Mouse (Mus musculus): ENCODE data around the gene Pla2g2e. TPM values are rescaled to one million over a fixed set of nuclear protein-coding genes. Genes with fewer than 3 reads are reported as not detected.
A peak's percentile ranks its signal among the peaks of the same experiment; 100 is the strongest.
"Not testable (repeated sequence)": the region's sequence is repeated elsewhere in the genome, so short reads cannot be mapped to it uniquely, and the experiment has no call there.

Pla2g2e gene
- polyA plus RNA-seq, 1 experiment from 2014 or later: not detected

DNA sequence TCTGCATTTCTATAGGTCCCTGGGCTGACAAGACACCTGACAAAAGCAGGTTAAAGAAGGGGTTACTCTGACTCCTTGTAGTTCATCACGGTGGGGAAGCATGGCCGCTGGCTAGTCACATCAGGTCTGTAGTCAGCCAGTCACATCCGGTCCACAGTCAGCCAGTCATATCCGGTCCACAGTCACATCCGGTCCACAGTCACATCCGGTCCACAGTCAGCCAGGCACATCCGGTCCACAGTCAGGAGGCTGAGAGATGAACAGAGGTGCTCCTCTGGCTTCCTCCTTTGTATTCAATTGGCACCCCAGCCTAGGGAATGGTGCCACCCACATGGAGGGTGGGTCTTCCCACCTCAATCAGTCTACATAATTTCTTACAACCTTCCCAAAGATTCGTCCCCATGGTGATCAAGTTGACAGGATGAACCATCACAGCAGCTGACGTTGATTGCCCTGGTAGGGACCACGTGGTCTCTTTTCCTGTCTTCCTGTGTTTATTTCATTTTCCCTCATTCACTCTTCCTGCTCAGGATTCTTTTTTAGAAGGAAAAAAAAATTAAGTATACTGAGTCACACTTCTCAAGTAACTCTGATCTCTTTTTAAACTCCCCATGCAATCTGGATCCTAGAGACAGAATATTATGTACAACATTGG lies 14.3 kb upstream of the Pla2g2e start, which contains the start of gene Pla2g5:
Gene Pla2g5, minus strand, starts transcription at position 139 of the 655 bp plus-strand sequence.
- ATAC-seq (ENCODE audit: low FRiP score, low read depth): no peak
- no peaks in the 10 kb centered on the region for H3K36me3 ChIP-seq
- H3K4me1 ChIP-seq: peaks cover 5% of the 10 kb centered on the region; the same call in 1 of the 2 replicates
- WGBS: 71% methylated on average over 10 of the region's 10 CpGs
- H3K9ac ChIP-seq: no peak within 1 kb of the TSS
- H3K4me2 ChIP-seq (replicated peaks): no peak within 1 kb of the TSS
- H3K27me3 ChIP-seq: no peaks in the 10 kb centered on the region
- H3K9me3 ChIP-seq: no peaks in the 10 kb centered on the region
- no peak within 1 kb of the TSS for H3K27ac ChIP-seq
- H3K4me3 ChIP-seq: no peak within 1 kb of the TSS

DNA sequence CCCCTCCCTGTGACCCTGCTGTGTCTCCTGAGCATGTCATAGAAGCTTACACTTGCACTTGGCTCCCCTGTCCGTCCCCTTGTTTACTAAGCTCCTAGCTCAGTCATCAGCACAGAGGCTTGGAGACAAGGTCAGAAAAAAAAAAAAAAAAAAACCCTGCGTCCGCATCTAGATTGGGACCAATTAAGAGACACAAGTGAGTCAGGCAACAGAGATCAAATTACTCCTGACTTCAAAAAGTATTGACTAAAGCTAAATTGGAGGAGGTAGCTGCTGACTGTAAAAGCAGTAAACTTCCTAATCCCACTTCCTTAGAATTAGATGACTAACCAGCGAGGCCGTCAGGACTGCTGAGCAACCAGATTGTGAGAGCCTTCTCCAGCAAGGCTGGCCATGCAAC lies 12.7 kb upstream of the Pla2g2e start:
- Histone ChIP-seq H3K36me3 (no peaks in the 10 kb centered on the region), H3K4me1 (0 out of 2 replicates have a peak, but pooled peaks cover 1% of the 10 kb centered on the region), H3K4me2 (replicated peaks) (no peak overlapping the region), H3K9ac (no peak overlapping the region), H3K27me3 (no peaks in the 10 kb centered on the region), H3K4me3 (no peak overlapping the region), H3K27ac (no peak overlapping the region), H3K9me3 (no peaks in the 10 kb centered on the region)
- 9% methylated on average over 5 of the region's 5 CpGs for WGBS
- ATAC-seq (ENCODE audit: low FRiP score, low read depth): no peak

DNA sequence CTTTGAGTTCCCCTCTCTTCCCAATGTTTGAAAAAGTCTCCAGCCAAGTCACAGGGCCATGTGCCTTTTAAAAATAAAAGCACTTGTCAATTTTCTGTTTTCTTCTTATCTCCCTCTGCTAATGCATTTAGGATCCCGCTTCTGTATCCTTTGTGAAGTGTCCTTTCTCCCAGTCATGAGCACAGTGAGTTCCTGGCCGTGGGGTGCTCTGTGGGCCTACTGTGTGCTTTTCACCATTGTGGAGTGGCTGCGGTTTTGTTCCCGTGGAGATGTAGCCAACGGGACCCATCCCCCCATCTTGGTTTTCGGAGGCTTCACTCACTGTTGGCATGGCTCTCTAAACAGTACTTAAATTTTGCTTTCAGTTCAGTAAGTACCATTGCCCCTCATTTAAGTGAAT lies 11.8 kb upstream of the Pla2g2e start:
- Histone ChIP-seq H3K36me3 (no peaks in the 10 kb centered on the region), H3K4me1 (no peaks in the 10 kb centered on the region), H3K4me2 (replicated peaks) (no peak overlapping the region), H3K4me3 (no peak overlapping the region), H3K9ac (no peak overlapping the region), H3K27me3 (no peaks in the 10 kb centered on the region), H3K27ac (no peak overlapping the region), H3K9me3 (no peaks in the 10 kb centered on the region)
- 74% methylated on average over 6 of the region's 6 CpGs for WGBS
- ATAC-seq (ENCODE audit: low FRiP score, low read depth): no peak

DNA sequence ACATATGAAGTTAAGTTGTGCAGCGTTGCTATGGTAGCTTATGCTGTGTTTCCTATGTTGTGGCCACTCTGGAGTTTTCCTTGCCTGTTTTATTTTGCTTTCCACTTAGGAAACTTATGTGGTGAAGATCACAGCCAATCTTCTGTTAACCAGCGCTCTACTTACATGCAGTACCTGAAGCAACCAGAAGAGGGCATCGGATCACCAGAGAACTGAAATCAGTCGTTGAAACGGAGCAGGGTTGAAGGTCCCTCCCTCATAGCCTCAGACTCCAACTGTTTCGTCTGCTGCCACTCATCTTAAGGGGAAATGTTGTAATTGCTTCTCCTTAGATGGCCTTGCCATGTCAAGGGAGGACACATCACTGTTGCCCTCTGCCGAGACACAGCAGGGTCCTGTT lies 11.3 kb upstream of the Pla2g2e start:
- Histone ChIP-seq H3K9me3 (no peaks in the 10 kb centered on the region), H3K27me3 (no peaks in the 10 kb centered on the region), H3K9ac (no peak overlapping the region), H3K4me1 (no peaks in the 10 kb centered on the region), H3K4me3 (no peak overlapping the region), H3K36me3 (no peaks in the 10 kb centered on the region), H3K4me2 (replicated peaks) (no peak overlapping the region), H3K27ac (no peak overlapping the region)
- ATAC-seq (ENCODE audit: low FRiP score, low read depth): no peak
- 15% methylated on average over 7 of the region's 7 CpGs for WGBS

DNA sequence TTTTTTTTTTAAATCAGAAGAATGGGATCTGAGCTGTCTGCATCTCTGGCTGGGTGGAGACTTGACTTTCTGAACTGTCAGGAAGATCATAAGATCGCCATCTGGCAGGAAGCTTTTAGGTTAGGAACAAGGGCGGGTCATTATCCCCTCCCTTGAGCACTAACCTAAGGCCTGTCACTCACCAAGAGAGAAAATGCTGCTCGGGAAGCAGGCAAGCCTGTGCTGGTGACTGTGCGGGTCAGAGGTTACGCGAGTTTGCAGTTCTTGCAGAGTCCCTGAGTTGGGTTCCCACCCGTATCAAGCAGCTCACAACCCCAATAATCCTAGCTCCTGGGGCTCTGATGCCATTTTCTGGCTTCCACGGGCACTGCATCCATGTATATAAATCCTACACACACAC lies 9.1 kb upstream of the Pla2g2e start:
- Histone ChIP-seq H3K9ac (no peak overlapping the region), H3K36me3 (no peaks in the 10 kb centered on the region), H3K4me3 (no peak overlapping the region), H3K27ac (no peak overlapping the region), H3K27me3 (no peaks in the 10 kb centered on the region), H3K4me1 (no peaks in the 10 kb centered on the region), H3K4me2 (replicated peaks) (no peak overlapping the region), H3K9me3 (no peaks in the 10 kb centered on the region)
- no peak for ATAC-seq (ENCODE audit: low FRiP score, low read depth)
- WGBS: 41% methylated on average over 8 of the region's 8 CpGs

DNA sequence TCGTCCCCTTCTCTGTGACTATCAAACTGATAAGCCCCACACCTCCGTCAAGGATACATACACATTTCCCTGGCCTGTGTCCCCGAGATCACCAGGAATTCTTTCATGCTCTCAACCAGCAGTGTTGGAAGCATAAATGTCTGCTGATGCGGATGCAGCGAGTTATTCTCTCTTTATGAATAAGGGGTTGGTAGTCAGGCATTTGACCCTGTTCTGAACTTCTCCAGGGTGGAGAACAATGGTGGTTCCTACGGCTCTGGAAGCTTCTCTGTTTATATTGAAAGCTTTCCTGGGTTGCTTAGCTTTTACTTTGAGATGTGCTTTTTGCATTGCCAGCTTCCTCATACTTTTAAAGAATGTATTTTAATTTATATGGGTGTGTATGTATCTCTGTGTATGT lies 3.9 kb upstream of the Pla2g2e start, which contains the start of gene Gm13030:
Gene Gm13030, minus strand, starts transcription at position 101 of the 400 bp plus-strand sequence.
- Histone ChIP-seq H3K27me3 (no peaks in the 10 kb centered on the region), H3K9ac (no peak within 1 kb of the TSS), H3K4me2 (replicated peaks) (no peak within 1 kb of the TSS), H3K4me1 (no peaks in the 10 kb centered on the region), H3K4me3 (no peak within 1 kb of the TSS), H3K27ac (no peak within 1 kb of the TSS), H3K9me3 (no peaks in the 10 kb centered on the region), H3K36me3 (no peaks in the 10 kb centered on the region)
- WGBS: 90% methylated on average over 6 of the region's 6 CpGs
- ATAC-seq (ENCODE audit: low FRiP score, low read depth): no peak

DNA sequence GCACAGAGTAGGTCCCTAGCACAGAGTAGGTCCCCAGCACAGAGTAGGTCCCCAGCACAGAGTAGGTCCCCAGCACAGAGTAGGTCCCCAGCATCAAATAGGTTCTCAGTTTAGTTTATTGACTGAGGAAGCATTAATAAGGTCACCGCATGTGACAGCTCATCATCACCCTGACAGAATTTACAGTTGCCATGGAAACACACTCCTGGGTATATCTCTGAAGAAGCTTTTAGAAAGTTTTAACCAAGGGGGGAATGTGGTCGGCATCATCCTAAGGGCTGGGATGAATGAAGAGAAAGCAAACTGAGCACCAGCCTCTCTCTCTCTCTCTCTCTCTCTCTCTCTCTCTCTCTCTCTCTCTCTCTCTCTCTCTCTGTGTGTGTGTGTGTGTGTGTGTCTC lies 2.5 kb upstream of the Pla2g2e start:
- not testable (repeated sequence) for H3K9ac ChIP-seq; H3K27ac ChIP-seq; H3K4me3 ChIP-seq; ATAC-seq (ENCODE audit: low FRiP score, low read depth); H3K36me3 ChIP-seq; H3K27me3 ChIP-seq; H3K4me2 ChIP-seq (replicated peaks); H3K4me1 ChIP-seq; H3K9me3 ChIP-seq
- WGBS: 79% methylated on average over 2 of the region's 2 CpGs

DNA sequence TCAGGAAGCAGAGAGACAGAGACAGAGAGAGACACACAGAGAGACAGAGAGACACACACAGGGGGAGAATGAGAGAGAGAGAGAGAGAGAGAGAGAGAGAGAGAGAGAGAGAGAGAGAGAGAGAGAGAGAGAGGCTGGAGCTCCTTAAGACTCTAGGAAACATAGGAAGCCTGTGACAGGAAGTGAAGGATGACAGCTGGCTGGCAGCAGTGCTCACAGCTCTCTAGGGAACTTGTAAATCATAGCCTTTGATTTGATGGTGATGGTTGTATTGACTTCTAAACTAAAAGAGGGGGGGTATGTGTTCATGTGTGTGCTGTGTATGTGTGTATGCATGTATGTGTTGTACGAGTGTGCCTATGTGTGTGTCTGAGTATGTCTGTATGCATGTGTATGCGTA lies 1.8 kb upstream of the Pla2g2e start:
- peaks cover 6% of the 10 kb centered on the region for H3K4me1 ChIP-seq
- WGBS: 92% methylated on average over 2 of the region's 2 CpGs
- no peak overlapping the region for H3K4me2 ChIP-seq (replicated peaks)
- no peak overlapping the region for H3K9ac ChIP-seq
- H3K4me3 ChIP-seq: no peak overlapping the region
- no peak for ATAC-seq (ENCODE audit: low FRiP score, low read depth)
- H3K36me3 ChIP-seq: no peaks in the 10 kb centered on the region
- H3K27me3 ChIP-seq: 0 out of 2 replicates have a peak, but pooled peaks cover 6% of the 10 kb centered on the region
- no peak overlapping the region for H3K27ac ChIP-seq
- no peaks in the 10 kb centered on the region for H3K9me3 ChIP-seq

DNA sequence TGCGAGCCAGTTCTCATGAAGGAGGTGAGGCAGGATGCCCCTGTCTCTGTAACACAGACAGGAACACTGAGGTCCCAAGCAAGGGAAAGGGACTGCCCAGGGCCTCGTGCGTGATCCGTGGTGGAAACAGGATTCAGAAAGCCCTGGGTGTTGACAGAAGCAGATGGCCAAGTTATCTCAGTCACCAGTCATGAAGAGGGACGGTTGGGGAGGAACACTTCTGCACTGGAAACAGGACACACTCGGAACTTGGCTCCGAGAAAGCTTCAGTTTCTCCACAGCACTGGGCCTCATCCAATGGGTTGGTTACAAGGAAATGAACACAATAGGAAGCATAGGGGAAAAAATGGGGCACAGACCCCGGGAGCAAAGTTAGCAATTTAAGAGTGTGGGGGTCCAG lies 1.0 kb downstream of the Pla2g2e start:
- Histone ChIP-seq H3K27me3 (0 out of 2 replicates have a peak, but pooled peaks cover 8% of the 10 kb centered on the region), H3K9ac (no peak overlapping the region), H3K4me3 (no peak overlapping the region), H3K4me2 (replicated peaks) (no peak overlapping the region), H3K36me3 (no peaks in the 10 kb centered on the region), H3K9me3 (no peaks in the 10 kb centered on the region), H3K4me1 (peaks cover 16% of the 10 kb centered on the region), H3K27ac (no peak overlapping the region)
- ATAC-seq (ENCODE audit: low FRiP score, low read depth): no peak
- WGBS: 51% methylated on average over 8 of the region's 8 CpGs

DNA sequence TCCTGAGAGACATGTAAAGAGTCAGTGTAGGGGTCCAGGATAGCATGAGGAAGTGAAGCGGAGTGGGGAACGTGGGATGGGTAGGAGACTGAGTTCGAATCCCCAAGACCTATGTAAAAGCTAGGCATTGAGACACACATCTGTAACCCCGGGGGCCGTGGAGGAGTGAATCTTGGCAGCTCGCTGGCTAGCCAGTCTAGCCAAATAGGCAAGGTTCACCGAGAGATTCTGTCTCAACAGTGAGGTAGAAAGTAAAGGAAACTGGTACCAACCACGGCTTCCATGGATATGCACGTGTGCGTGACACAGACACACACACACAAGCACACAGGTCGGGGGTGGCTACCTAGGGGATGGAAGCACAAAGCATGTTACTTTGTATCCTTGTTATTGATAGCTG lies 2.1 kb downstream of the Pla2g2e start:
- Histone ChIP-seq H3K36me3 (no peaks in the 10 kb centered on the region), H3K9me3 (no peaks in the 10 kb centered on the region), H3K9ac (no peak overlapping the region), H3K4me1 (peaks cover 16% of the 10 kb centered on the region), H3K4me3 (no peak overlapping the region), H3K27ac (no peak overlapping the region), H3K27me3 (0 out of 2 replicates have a peak, but pooled peaks cover 8% of the 10 kb centered on the region), H3K4me2 (replicated peaks) (no peak overlapping the region)
- ATAC-seq (ENCODE audit: low FRiP score, low read depth): no peak
- 82% methylated on average over 11 of the region's 11 CpGs for WGBS

DNA sequence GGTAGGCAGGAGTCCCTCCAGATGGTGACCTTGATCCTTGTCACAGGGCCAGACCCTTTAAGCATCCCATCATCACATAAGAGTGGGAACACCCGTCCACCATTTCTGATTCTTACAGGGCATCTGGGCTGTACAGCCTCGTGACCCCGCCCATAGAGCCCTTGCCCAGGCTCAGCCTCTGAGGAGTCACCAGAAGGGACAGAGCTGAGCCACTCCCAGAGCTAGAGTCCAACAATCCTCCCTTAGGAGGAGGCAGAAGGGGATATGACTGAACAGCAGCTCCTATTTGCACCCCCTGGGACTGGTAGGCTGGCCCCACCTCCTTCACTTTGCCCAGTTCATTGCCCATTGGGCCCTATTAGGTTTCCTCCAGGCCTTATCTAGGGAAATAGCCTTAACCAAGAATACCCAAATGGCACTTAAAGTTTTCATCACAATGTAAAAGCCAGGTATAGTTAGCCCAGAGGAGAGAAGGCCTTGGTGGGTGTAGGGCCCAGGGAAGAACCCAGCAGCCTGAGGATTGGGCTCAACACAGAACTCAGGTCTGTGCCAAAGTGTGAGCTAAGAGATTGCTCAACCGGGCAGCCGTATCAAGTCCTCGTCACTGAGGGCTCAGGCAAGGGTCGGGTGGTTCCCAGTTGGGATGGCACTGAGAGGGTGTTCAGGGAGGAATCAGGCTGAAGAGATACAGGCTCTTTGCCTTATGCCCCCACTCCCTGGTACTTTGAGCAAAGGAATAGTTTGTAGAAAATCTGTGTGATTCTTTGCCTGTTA lies 3.3 kb downstream of the Pla2g2e start:
- 85% methylated on average over 7 of the region's 7 CpGs for WGBS
- H3K27me3 ChIP-seq: 0 out of 2 replicates have a peak, but pooled peaks cover 8% of the 10 kb centered on the region

DNA sequence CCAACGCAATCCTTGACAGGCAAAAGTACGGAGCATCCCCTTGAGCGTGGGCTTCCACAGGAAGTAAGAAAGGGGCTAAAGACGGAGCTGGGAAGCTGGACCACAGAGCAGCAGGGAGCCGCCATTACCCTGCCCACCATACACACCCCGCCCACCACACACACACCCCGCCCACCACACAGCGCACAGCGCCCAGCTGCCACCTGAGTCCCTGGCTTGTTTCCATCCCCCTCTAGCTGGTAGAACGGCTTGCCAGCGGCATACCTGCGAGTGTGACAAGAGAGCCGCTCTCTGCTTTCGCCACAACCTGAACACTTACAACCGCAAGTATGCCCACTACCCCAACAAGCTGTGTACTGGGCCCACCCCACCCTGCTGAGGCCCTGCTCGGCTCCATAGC lies 4.4 kb downstream of the Pla2g2e start:
- Histone ChIP-seq H3K9ac (peak overlapping the region; percentile 56), H3K4me1 (peaks cover 16% of the 10 kb centered on the region), H3K27me3 (0 out of 2 replicates have a peak, but pooled peaks cover 8% of the 10 kb centered on the region), H3K4me3 (peak overlapping the region; percentile 22), H3K27ac (no peak overlapping the region), H3K36me3 (no peaks in the 10 kb centered on the region), H3K4me2 (replicated peaks) (peak overlapping the region; percentile 60), H3K9me3 (no peaks in the 10 kb centered on the region)
- WGBS: 12% methylated on average over 16 of the region's 16 CpGs
- ATAC-seq (ENCODE audit: low FRiP score, low read depth): peak; percentile 59; the same call in 1 of the 2 replicates

More for the DNA sequence above, 3.3 kb downstream of the Pla2g2e start:
- H3K9ac ChIP-seq: no peak overlapping the region
- no peaks in the 10 kb centered on the region for H3K36me3 ChIP-seq
- H3K9me3 ChIP-seq: no peaks in the 10 kb centered on the region
- ATAC-seq (ENCODE audit: low FRiP score, low read depth): no peak
- no peak overlapping the region for H3K27ac ChIP-seq
- H3K4me3 ChIP-seq: no peak overlapping the region
- no peak overlapping the region for H3K4me2 ChIP-seq (replicated peaks)
- H3K4me1 ChIP-seq: peaks cover 16% of the 10 kb centered on the region
